Mouse (Mus musculus) naive thymus-derived CD4-positive, alpha-beta T cell, adult 5 months (primary cell): ENCODE results near the gene Cbfa2t2. TPM values are rescaled to one million over a fixed set of nuclear protein-coding genes. Genes with fewer than 3 reads are reported as not detected.

Experiments
- polyA plus RNA-seq: library from polyadenylated mRNA; unstranded; fragments of 100-300 nt; shearing (Covaris generic); gene quantifications from one replicate; pipeline ENCODE4 v1.2.1, GENCODE M21; 2017

Gene Cbfa2t2
- 34.7 TPM for polyA plus RNA-seq

DNA sequence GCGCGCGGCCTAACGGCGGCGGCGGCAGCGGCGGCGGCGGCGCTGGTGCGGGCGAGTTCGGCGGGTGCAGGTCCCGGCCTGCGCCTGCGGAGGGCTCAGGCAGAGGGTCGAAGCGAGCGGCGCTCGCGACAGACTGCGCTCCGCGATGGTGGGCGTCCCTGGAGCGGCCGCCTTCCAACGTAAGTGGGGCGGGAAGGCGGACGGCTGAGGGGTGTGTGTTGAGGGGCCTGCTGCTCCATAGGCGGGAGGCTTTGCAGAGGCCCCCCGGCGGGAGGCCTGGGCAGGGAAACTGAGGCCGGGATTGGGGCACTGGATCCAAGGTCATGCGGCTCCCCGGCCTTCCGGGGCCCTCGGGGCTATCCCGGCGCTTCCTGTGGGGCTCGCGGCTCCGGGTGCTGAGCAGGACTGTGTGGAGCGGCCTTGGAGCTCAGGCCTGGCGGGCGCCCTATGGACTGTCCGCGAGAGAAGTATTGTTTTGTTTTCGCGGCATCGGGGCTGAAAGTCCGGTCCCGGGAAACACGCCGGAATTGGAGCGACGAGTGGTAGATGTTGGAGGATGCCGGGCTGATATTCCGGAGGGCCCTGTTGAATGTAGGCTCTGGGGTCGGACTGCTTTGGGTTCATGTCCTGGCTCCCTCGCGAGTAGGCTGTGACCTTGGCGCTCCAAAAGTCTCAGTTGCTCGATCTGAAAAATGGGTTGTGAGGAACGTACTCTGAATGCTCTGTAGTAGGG is at the start of gene Cbfa2t2:
TSS of gene Cbfa2t2 (plus strand) at position 24 of the 733 bp plus-strand sequence.

GRCm38 (mm10) chr2:154407643-154408445 is 28.4 kb upstream of the Cbfa2t2 start, which contains the start of gene Snta1:
Gene Snta1, minus strand, starts transcription at chr2:154408099.

GRCm38 (mm10) chr2:154546711-154547110 is 110.4 kb downstream of the Cbfa2t2 start, which contains the start of gene 1700003F12Rik:
Gene 1700003F12Rik, plus strand, starts transcription at chr2:154547085.

DNA sequence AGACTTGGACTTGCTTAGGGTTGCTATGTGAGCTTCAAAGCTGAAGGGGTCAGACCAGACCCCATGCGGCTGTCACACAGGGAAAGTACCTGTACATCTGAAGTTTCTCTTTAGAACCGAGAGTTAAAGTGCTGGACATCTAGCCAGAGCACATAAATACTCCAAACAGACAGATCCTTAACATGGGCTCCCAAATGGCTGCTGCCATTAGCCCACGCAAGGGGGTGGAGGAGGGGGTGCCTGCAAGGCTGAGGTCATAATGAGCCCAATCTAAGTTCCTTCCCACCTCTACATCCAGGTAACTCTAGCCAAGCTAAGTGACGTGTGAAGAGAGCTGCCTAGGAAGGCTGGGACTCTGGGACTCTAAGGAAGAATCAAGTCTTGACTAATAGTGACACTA is 115.2 kb downstream of the Cbfa2t2 start, which contains the start of gene Actl10:
TSS of gene Actl10 (plus strand) at position 301 of the 400 bp plus-strand sequence.

GRCm38 (mm10) chr2:154558264-154559039 is 122.2 kb downstream of the Cbfa2t2 start, which contains the start of gene Necab3:
Gene Necab3, minus strand, starts transcription at chr2:154558890.

DNA sequence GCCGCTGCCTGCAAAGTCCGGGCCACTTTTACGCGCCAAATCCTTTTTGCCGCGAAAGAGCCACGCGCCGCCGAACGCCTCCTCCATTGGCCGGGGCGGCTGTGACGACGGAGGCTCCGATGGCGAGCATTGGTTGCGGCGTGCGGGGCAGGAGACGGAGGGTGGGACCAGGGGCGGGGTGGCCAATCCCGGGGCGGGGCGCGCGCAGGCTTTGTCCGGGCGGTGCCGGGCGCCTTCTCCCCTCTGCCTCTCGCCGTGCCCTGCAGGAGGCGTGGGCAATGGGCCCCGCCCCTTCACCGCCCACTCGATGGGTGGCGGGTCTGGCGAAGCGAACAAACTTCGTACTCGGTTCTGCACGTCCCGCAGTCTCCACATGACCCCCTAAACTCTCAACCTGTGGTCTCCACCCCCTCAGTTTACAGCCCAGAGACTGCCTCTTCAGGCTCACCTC is 133.6 kb downstream of the Cbfa2t2 start, which contains the start of gene E2f1:
TSS of gene E2f1 (minus strand) at position 57 of the 451 bp plus-strand sequence.

Other genes starting within 250 kb of the Cbfa2t2 start
- gene Bpifb1, start 245.7 kb upstream of the Cbfa2t2 start, polyA plus RNA-seq = not detected
- not detected for gene Bpifb5, start 212.7 kb upstream of the Cbfa2t2 start, polyA plus RNA-seq
- not detected for gene Bpifb9a, start 178.6 kb upstream of the Cbfa2t2 start, polyA plus RNA-seq
- gene Bpifb9b, start 129.3 kb upstream of the Cbfa2t2 start, polyA plus RNA-seq = not detected
- gene Cdk5rap1, start 63.5 kb upstream of the Cbfa2t2 start, polyA plus RNA-seq = 14.9 TPM
- not detected for gene Snta1, start 28.4 kb upstream of the Cbfa2t2 start, polyA plus RNA-seq
- not detected for gene 1700003F12Rik, start 110.6 kb downstream of the Cbfa2t2 start, polyA plus RNA-seq
- not detected for gene Actl10, start 115.3 kb downstream of the Cbfa2t2 start, polyA plus RNA-seq
- gene Necab3, start 122.4 kb downstream of the Cbfa2t2 start, polyA plus RNA-seq = 0.65 TPM
- gene E2f1, start 133.4 kb downstream of the Cbfa2t2 start, polyA plus RNA-seq = 3.2 TPM
- gene Pxmp4, start 167.2 kb downstream of the Cbfa2t2 start, polyA plus RNA-seq = 17.0 TPM
- gene Zfp341, start 176.8 kb downstream of the Cbfa2t2 start, polyA plus RNA-seq = 0.91 TPM
- not detected for gene 4930519P11Rik, start 177.0 kb downstream of the Cbfa2t2 start, polyA plus RNA-seq
- 24.5 TPM for gene Chmp4b, start 215.2 kb downstream of the Cbfa2t2 start, polyA plus RNA-seq